ENCODE assay signal across 9 mouse cellular contexts in the genomic region with DNA sequence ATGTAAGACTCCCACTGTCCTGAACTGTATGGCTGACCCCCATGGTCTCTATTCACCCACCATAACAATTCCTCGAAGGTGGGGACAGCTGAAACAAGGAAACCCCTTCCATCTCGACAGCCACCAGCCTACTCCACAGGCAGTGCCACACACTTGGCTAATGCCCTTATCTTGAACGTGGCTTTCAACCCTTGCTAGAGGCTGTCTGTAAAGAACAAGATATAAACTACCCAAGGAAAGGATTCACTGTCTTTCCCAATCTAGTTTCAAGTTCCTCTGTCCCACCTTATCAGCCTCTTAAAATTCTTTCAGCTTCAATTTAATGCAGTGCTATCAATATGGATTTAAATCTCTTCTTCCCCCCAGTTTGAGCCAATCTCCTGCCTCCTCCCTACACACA. TPM values are rescaled to one million over a fixed set of nuclear protein-coding genes. Genes with fewer than 3 reads are reported as not detected.
DNase-seq lines count a peak whose midpoint lies in the region; ATAC-seq and TF ChIP-seq lines count a peak whose summit lies in the region.
"Had no signal": no experiment of that assay in that cellular context is flagged by ENCODE, and none has a peak within 500 bp of the region (broad histone marks: within the 10 kb centered on the region; RNA-seq: fewer than 3 reads in every experiment).

No protein-coding gene starts in this region.

- DNase-seq in heart, adult 9 months (ENCODE audit: low spot score in 2 of 2) = no peak
- no peak for DNase-seq in hindbrain, embryonic 14.5 days (ENCODE audit: low spot score)
- no peak for DNase-seq in cerebellum, adult 8-10 months
- DNase-seq in frontal cortex, postnatal 14 days (ENCODE audit: low spot score in 2 of 2) = no peak
- no peak for DNase-seq in cerebellum, adult 11-12 months

- ATAC-seq in heart, embryonic 13.5 days (ENCODE audit: extremely low read depth, insufficient number of reproducible peaks, low FRiP score, low TSS enrichment) = no peak
- ATAC-seq in hindbrain, embryonic 14.5 days (ENCODE audit: low FRiP score) = no peak
- ATAC-seq in midbrain, embryonic 13.5 days = no peak

- peak overlapping the region; percentile 81 for H3K4me3 ChIP-seq in heart, embryonic 13.5 days
- peak overlapping the region; percentile 87 for H3K4me3 ChIP-seq in bone marrow macrophage, adult 2 months (ENCODE audit: insufficient read depth, low read length)
- peak overlapping the region; percentile 63 for H3K4me3 ChIP-seq in hindbrain, embryonic 14.5 days (replicated peaks; ENCODE audit: low read length)
- peak overlapping the region; percentile 57 for H3K4me3 ChIP-seq in midbrain, embryonic 13.5 days (replicated peaks)

- H3K36me3 ChIP-seq in heart, embryonic 13.5 days = peaks cover 14% of the 10 kb centered on the region
- H3K36me3 ChIP-seq in hindbrain, embryonic 14.5 days (replicated peaks; ENCODE audit: control insufficient read depth, insufficient read depth) = peaks cover 7% of the 10 kb centered on the region
- peaks cover 8% of the 10 kb centered on the region for H3K36me3 ChIP-seq in midbrain, embryonic 13.5 days

- peak overlapping the region; percentile 83 for H3K9ac ChIP-seq in heart, embryonic 13.5 days
- H3K9ac ChIP-seq in hindbrain, embryonic 14.5 days = peak overlapping the region; percentile 76
- H3K9ac ChIP-seq in midbrain, embryonic 13.5 days (replicated peaks) = peak overlapping the region; percentile 37; the same call in 1 of the 2 replicates

- no peaks in the 10 kb centered on the region for H3K27me3 ChIP-seq in heart, embryonic 13.5 days (replicated peaks)
- H3K27me3 ChIP-seq in hindbrain, embryonic 14.5 days (ENCODE audit: control insufficient read depth, insufficient read depth, low read length) = no peaks in the 10 kb centered on the region
- peaks cover 9% of the 10 kb centered on the region; the same call in 1 of the 2 replicates for H3K27me3 ChIP-seq in midbrain, embryonic 13.5 days

- H3K9me3 ChIP-seq in heart, embryonic 13.5 days = no peaks in the 10 kb centered on the region
- no peaks in the 10 kb centered on the region for H3K9me3 ChIP-seq in hindbrain, embryonic 14.5 days (ENCODE audit: control insufficient read depth, low read length)
- no peaks in the 10 kb centered on the region for H3K9me3 ChIP-seq in midbrain, embryonic 13.5 days
- H3K9me3 ChIP-seq: G1E had no signal

- TF ChIP-seq POLR2A in bone marrow macrophage, adult 2 months (IDR thresholded peaks at IDR 0.05; ENCODE audit: borderline replicate concordance, low read depth, low read length) = no peak

- no peak for TF ChIP-seq CTCF in bone marrow macrophage, adult 2 months (IDR thresholded peaks at IDR 0.05; ENCODE audit: low read depth, low read length)

- H3K4me2 ChIP-seq in heart, embryonic 13.5 days = peak overlapping the region; percentile 93
- H3K4me2 ChIP-seq in hindbrain, embryonic 14.5 days (replicated peaks) = peak overlapping the region; percentile 90
- peak overlapping the region; percentile 94 for H3K4me2 ChIP-seq in midbrain, embryonic 13.5 days (replicated peaks)

- peak overlapping the region; percentile 61 for H3K27ac ChIP-seq in heart, embryonic 13.5 days (replicated peaks)
- peak overlapping the region; percentile 97 for H3K27ac ChIP-seq in bone marrow macrophage, adult 2 months (ENCODE audit: insufficient read depth, low read depth, low read length)
- H3K27ac ChIP-seq in hindbrain, embryonic 14.5 days = 0 out of 2 replicates have a peak overlapping the region, but pooled peaks have one; percentile 53
- H3K27ac ChIP-seq in midbrain, embryonic 13.5 days = no peak overlapping the region

- 27% methylated on average over 3 of the region's 3 CpGs for WGBS in heart, embryonic 13.5 days
- WGBS in hindbrain, embryonic 14.5 days = 46% methylated on average over 3 of the region's 3 CpGs
- WGBS in midbrain, embryonic 13.5 days = 53% methylated on average over 3 of the region's 3 CpGs

- H3K4me1 ChIP-seq in heart, embryonic 13.5 days = peaks cover 33% of the 10 kb centered on the region
- peaks cover 22% of the 10 kb centered on the region for H3K4me1 ChIP-seq in bone marrow macrophage, adult 2 months (ENCODE audit: control insufficient read depth, insufficient read depth, low read length)
- H3K4me1 ChIP-seq in hindbrain, embryonic 14.5 days (replicated peaks; ENCODE audit: control insufficient read depth, insufficient read depth, low read length) = peaks cover 7% of the 10 kb centered on the region; the same call in 1 of the 2 replicates
- peaks cover 27% of the 10 kb centered on the region for H3K4me1 ChIP-seq in midbrain, embryonic 13.5 days (replicated peaks)

RNA-seq across cellular contexts. Expression of gene Grn, which starts 0.6 kb away (rescaled TPM):
- 220 and 224 TPM in 2 replicates for polyA plus RNA-seq in heart, embryonic 13.5 days (2015; fragmentation: Nextera tagmentation; extraction: Ambion mirVana)
- 1,924 and 2,101 TPM in 2 replicates for polyA plus RNA-seq in bone marrow macrophage, adult 2 months (2012; ENCODE audit: insufficient read depth, insufficient read length, missing spikeins)
- 52.4 and 63.6 TPM in 2 replicates for polyA plus RNA-seq in hindbrain, embryonic 14.5 days (2014; fragmentation: Nextera tagmentation; extraction: Ambion mirVana)
- polyA plus RNA-seq in midbrain, embryonic 13.5 days (2015; fragmentation: Nextera tagmentation; extraction: Ambion mirVana) = 57.4 and 61.8 TPM in 2 replicates

RNA-seq across cellular contexts. Expression of gene Fam171a2, which starts 17.9 kb away (rescaled TPM):
- 2.8 and 2.9 TPM in 2 replicates for polyA plus RNA-seq in heart, embryonic 13.5 days (2015; fragmentation: Nextera tagmentation; extraction: Ambion mirVana)
- polyA plus RNA-seq in bone marrow macrophage, adult 2 months (2012; ENCODE audit: insufficient read depth, insufficient read length, missing spikeins) = not detected in 2 replicates
- polyA plus RNA-seq in hindbrain, embryonic 14.5 days (2014; fragmentation: Nextera tagmentation; extraction: Ambion mirVana) = 30.9 and 40.4 TPM in 2 replicates
- 10.9 and 18.4 TPM in 2 replicates for polyA plus RNA-seq in midbrain, embryonic 13.5 days (2015; fragmentation: Nextera tagmentation; extraction: Ambion mirVana)

RNA-seq across cellular contexts. Expression of gene Slc25a39, which starts 21.8 kb away (rescaled TPM):
- 287 and 294 TPM in 2 replicates for polyA plus RNA-seq in heart, embryonic 13.5 days (2015; fragmentation: Nextera tagmentation; extraction: Ambion mirVana)
- 133 and 173 TPM in 2 replicates for polyA plus RNA-seq in bone marrow macrophage, adult 2 months (2012; ENCODE audit: insufficient read depth, insufficient read length, missing spikeins)
- 154 and 157 TPM in 2 replicates for polyA plus RNA-seq in hindbrain, embryonic 14.5 days (2014; fragmentation: Nextera tagmentation; extraction: Ambion mirVana)
- polyA plus RNA-seq in midbrain, embryonic 13.5 days (2015; fragmentation: Nextera tagmentation; extraction: Ambion mirVana) = 141 and 154 TPM in 2 replicates

RNA-seq across cellular contexts. Expression of gene Rundc3a, which starts 36.3 kb away (rescaled TPM):
- polyA plus RNA-seq in heart, embryonic 13.5 days (2015; fragmentation: Nextera tagmentation; extraction: Ambion mirVana) = 1.1 and 1.7 TPM in 2 replicates
- not detected in 2 replicates for polyA plus RNA-seq in bone marrow macrophage, adult 2 months (2012; ENCODE audit: insufficient read depth, insufficient read length, missing spikeins)
- polyA plus RNA-seq in hindbrain, embryonic 14.5 days (2014; fragmentation: Nextera tagmentation; extraction: Ambion mirVana) = 106 TPM in 2 replicates
- polyA plus RNA-seq in midbrain, embryonic 13.5 days (2015; fragmentation: Nextera tagmentation; extraction: Ambion mirVana) = 131 and 153 TPM in 2 replicates
- polyA plus RNA-seq: G1E had no signal

RNA-seq across cellular contexts. Expression of gene Itga2b, which starts 40.4 kb away (rescaled TPM):
- 10.5 and 11.3 TPM in 2 replicates for polyA plus RNA-seq in heart, embryonic 13.5 days (2015; fragmentation: Nextera tagmentation; extraction: Ambion mirVana)
- polyA plus RNA-seq in bone marrow macrophage, adult 2 months (2012; ENCODE audit: insufficient read depth, insufficient read length, missing spikeins) = 2.3 and 2.5 TPM in 2 replicates
- polyA plus RNA-seq in hindbrain, embryonic 14.5 days (2014; fragmentation: Nextera tagmentation; extraction: Ambion mirVana) = 5.0 and 8.4 TPM in 2 replicates
- polyA plus RNA-seq in midbrain, embryonic 13.5 days (2015; fragmentation: Nextera tagmentation; extraction: Ambion mirVana) = 4.9 and 6.0 TPM in 2 replicates
